Mouse (Mus musculus): ENCODE results near the gene Slco4a1. TPM values are rescaled to one million over a fixed set of nuclear protein-coding genes. Genes with fewer than 3 reads are reported as not detected.

Gene Slco4a1
- 3.1 and 3.4 TPM in 2 replicates for polyA plus RNA-seq (2015; fragmentation: Nextera tagmentation; extraction: Ambion mirVana)

- Histone ChIP-seq H3K27ac (replicated peaks) (no peak within 1 kb of the TSS), H3K4me2 (replicated peaks) (peak within 1 kb of the TSS; percentile 89), H3K4me1 (peaks cover 10% of the 10 kb centered on the region), H3K27me3 (peaks cover 57% of the 10 kb centered on the region), H3K36me3 (no peaks in the 10 kb centered on the region), H3K9me3 (replicated peaks) (no peaks in the 10 kb centered on the region), H3K9ac (no peak within 1 kb of the TSS), H3K4me3 (replicated peaks) (peak within 1 kb of the TSS; percentile 48)
- peak; percentile 84 for ATAC-seq (ENCODE audit: insufficient number of reproducible peaks, low FRiP score, low TSS enrichment, low read depth)
- 2% methylated on average over 65 of the region's 65 CpGs for WGBS
These were observed at the start of gene Slco4a1 for GRCm38 (mm10) chr2:180455723-180456698. Gene Slco4a1, plus strand, starts transcription at chr2:180456245.

- no peak overlapping the region for H3K4me2 ChIP-seq (replicated peaks)
- no peaks in the 10 kb centered on the region for H3K4me1 ChIP-seq
- no peak overlapping the region for H3K27ac ChIP-seq (replicated peaks)
- no peak for ATAC-seq (ENCODE audit: insufficient number of reproducible peaks, low FRiP score, low TSS enrichment, low read depth)
- no peaks in the 10 kb centered on the region for H3K9me3 ChIP-seq (replicated peaks)
- no peak overlapping the region for H3K9ac ChIP-seq
- WGBS = 25% methylated on average over 2 of the region's 2 CpGs
- peaks cover 2% of the 10 kb centered on the region; the same call in 1 of the 2 replicates for H3K27me3 ChIP-seq
- no peaks in the 10 kb centered on the region for H3K36me3 ChIP-seq
- no peak overlapping the region for H3K4me3 ChIP-seq (replicated peaks)
These were observed 47.6 kb upstream of the Slco4a1 start for GRCm38 (mm10) chr2:180408410-180408809.

GRCm38 (mm10) chr2:180410432-180410831, 45.6 kb upstream of the Slco4a1 start:
- H3K9me3 ChIP-seq (replicated peaks) = no peaks in the 10 kb centered on the region
- no peak overlapping the region for H3K27ac ChIP-seq (replicated peaks)
- no peaks in the 10 kb centered on the region for H3K36me3 ChIP-seq
- H3K27me3 ChIP-seq = peaks cover 5% of the 10 kb centered on the region; the same call in 1 of the 2 replicates
- WGBS = 62% methylated on average over 8 of the region's 8 CpGs
- no peak overlapping the region for H3K4me2 ChIP-seq (replicated peaks)
- H3K4me1 ChIP-seq = no peaks in the 10 kb centered on the region
- no peak overlapping the region for H3K9ac ChIP-seq
- no peak overlapping the region for H3K4me3 ChIP-seq (replicated peaks)
- no peak for ATAC-seq (ENCODE audit: insufficient number of reproducible peaks, low FRiP score, low TSS enrichment, low read depth)

GRCm38 (mm10) chr2:180411013-180411412, 45.0 kb upstream of the Slco4a1 start:
- Histone ChIP-seq H3K4me2 (replicated peaks) (no peak overlapping the region), H3K27me3 (peaks cover 5% of the 10 kb centered on the region; the same call in 1 of the 2 replicates), H3K4me3 (replicated peaks) (no peak overlapping the region), H3K4me1 (no peaks in the 10 kb centered on the region), H3K9ac (no peak overlapping the region), H3K9me3 (replicated peaks) (no peaks in the 10 kb centered on the region), H3K36me3 (no peaks in the 10 kb centered on the region), H3K27ac (replicated peaks) (no peak overlapping the region)
- ATAC-seq (ENCODE audit: insufficient number of reproducible peaks, low FRiP score, low TSS enrichment, low read depth) = no peak
- WGBS = 11% methylated on average over 8 of the region's 8 CpGs

GRCm38 (mm10) chr2:180415627-180416026, 40.4 kb upstream of the Slco4a1 start:
- ATAC-seq (ENCODE audit: insufficient number of reproducible peaks, low FRiP score, low TSS enrichment, low read depth) = no peak
- H3K4me1 ChIP-seq = no peaks in the 10 kb centered on the region
- H3K4me2 ChIP-seq (replicated peaks) = no peak overlapping the region
- 41% methylated on average over 3 of the region's 3 CpGs for WGBS
- H3K36me3 ChIP-seq = no peaks in the 10 kb centered on the region
- no peak overlapping the region for H3K4me3 ChIP-seq (replicated peaks)
- no peak overlapping the region for H3K9ac ChIP-seq
- H3K27me3 ChIP-seq = peaks cover 5% of the 10 kb centered on the region; the same call in 1 of the 2 replicates
- no peaks in the 10 kb centered on the region for H3K9me3 ChIP-seq (replicated peaks)
- H3K27ac ChIP-seq (replicated peaks) = no peak overlapping the region

GRCm38 (mm10) chr2:180417731-180418130, 38.3 kb upstream of the Slco4a1 start:
- Histone ChIP-seq H3K27ac (replicated peaks) (no peak overlapping the region), H3K9ac (no peak overlapping the region), H3K4me2 (replicated peaks) (no peak overlapping the region), H3K4me1 (no peaks in the 10 kb centered on the region), H3K4me3 (replicated peaks) (no peak overlapping the region), H3K36me3 (no peaks in the 10 kb centered on the region), H3K9me3 (replicated peaks) (no peaks in the 10 kb centered on the region), H3K27me3 (peaks cover 5% of the 10 kb centered on the region; the same call in 1 of the 2 replicates)
- WGBS = 12% methylated on average over 9 of the region's 9 CpGs
- no peak for ATAC-seq (ENCODE audit: insufficient number of reproducible peaks, low FRiP score, low TSS enrichment, low read depth)

GRCm38 (mm10) chr2:180420641-180421040, 35.4 kb upstream of the Slco4a1 start:
- no peak for ATAC-seq (ENCODE audit: insufficient number of reproducible peaks, low FRiP score, low TSS enrichment, low read depth)
- WGBS = 75% methylated on average over 3 of the region's 3 CpGs
- no peaks in the 10 kb centered on the region for H3K36me3 ChIP-seq
- no peak overlapping the region for H3K4me3 ChIP-seq (replicated peaks)
- no peak overlapping the region for H3K4me2 ChIP-seq (replicated peaks)
- no peak overlapping the region for H3K27ac ChIP-seq (replicated peaks)
- no peaks in the 10 kb centered on the region for H3K9me3 ChIP-seq (replicated peaks)
- no peaks in the 10 kb centered on the region for H3K4me1 ChIP-seq
- no peaks in the 10 kb centered on the region for H3K27me3 ChIP-seq
- H3K9ac ChIP-seq = no peak overlapping the region

- no peak overlapping the region for H3K4me2 ChIP-seq (replicated peaks)
- no peaks in the 10 kb centered on the region for H3K4me1 ChIP-seq
- H3K9ac ChIP-seq = no peak overlapping the region
- no peak overlapping the region for H3K27ac ChIP-seq (replicated peaks)
- no peaks in the 10 kb centered on the region for H3K36me3 ChIP-seq
- peaks cover 3% of the 10 kb centered on the region; the same call in 1 of the 2 replicates for H3K27me3 ChIP-seq
- ATAC-seq (ENCODE audit: insufficient number of reproducible peaks, low FRiP score, low TSS enrichment, low read depth) = no peak
- no peak overlapping the region for H3K4me3 ChIP-seq (replicated peaks)
- 41% methylated on average over 2 of the region's 2 CpGs for WGBS
- H3K9me3 ChIP-seq (replicated peaks) = no peaks in the 10 kb centered on the region
These were observed 30.9 kb upstream of the Slco4a1 start for GRCm38 (mm10) chr2:180425115-180425514.

GRCm38 (mm10) chr2:180427073-180427472, 29.0 kb upstream of the Slco4a1 start:
- no peak overlapping the region for H3K4me3 ChIP-seq (replicated peaks)
- H3K4me2 ChIP-seq (replicated peaks) = no peak overlapping the region
- no peaks in the 10 kb centered on the region for H3K9me3 ChIP-seq (replicated peaks)
- WGBS = 56% methylated on average over 8 of the region's 8 CpGs
- peaks cover 2% of the 10 kb centered on the region; the same call in 1 of the 2 replicates for H3K4me1 ChIP-seq
- H3K9ac ChIP-seq = no peak overlapping the region
- H3K27ac ChIP-seq (replicated peaks) = no peak overlapping the region
- H3K36me3 ChIP-seq = no peaks in the 10 kb centered on the region
- peaks cover 3% of the 10 kb centered on the region; the same call in 1 of the 2 replicates for H3K27me3 ChIP-seq
- ATAC-seq (ENCODE audit: insufficient number of reproducible peaks, low FRiP score, low TSS enrichment, low read depth) = no peak

- no peak for ATAC-seq (ENCODE audit: insufficient number of reproducible peaks, low FRiP score, low TSS enrichment, low read depth)
- no peak overlapping the region for H3K4me3 ChIP-seq (replicated peaks)
- H3K27ac ChIP-seq (replicated peaks) = no peak overlapping the region
- H3K27me3 ChIP-seq = peaks cover 3% of the 10 kb centered on the region; the same call in 1 of the 2 replicates
- no peaks in the 10 kb centered on the region for H3K36me3 ChIP-seq
- peaks cover 15% of the 10 kb centered on the region; the same call in 1 of the 2 replicates for H3K4me1 ChIP-seq
- 27% methylated on average over 2 of the region's 2 CpGs for WGBS
- no peak overlapping the region for H3K9ac ChIP-seq
- no peaks in the 10 kb centered on the region for H3K9me3 ChIP-seq (replicated peaks)
- no peak overlapping the region for H3K4me2 ChIP-seq (replicated peaks)
These were observed 27.7 kb upstream of the Slco4a1 start for GRCm38 (mm10) chr2:180428331-180428730.

GRCm38 (mm10) chr2:180430648-180431047, 25.4 kb upstream of the Slco4a1 start:
- Histone ChIP-seq H3K4me2 (replicated peaks) (no peak overlapping the region), H3K27ac (replicated peaks) (no peak overlapping the region), H3K27me3 (peaks cover 3% of the 10 kb centered on the region; the same call in 1 of the 2 replicates), H3K36me3 (no peaks in the 10 kb centered on the region), H3K4me3 (replicated peaks) (no peak overlapping the region), H3K9ac (no peak overlapping the region), H3K4me1 (peaks cover 19% of the 10 kb centered on the region; the same call in 1 of the 2 replicates), H3K9me3 (replicated peaks) (no peaks in the 10 kb centered on the region)
- no peak for ATAC-seq (ENCODE audit: insufficient number of reproducible peaks, low FRiP score, low TSS enrichment, low read depth)
- 78% methylated on average over 11 of the region's 11 CpGs for WGBS
